Mouse (Mus musculus) stomach, embryonic 14.5 days (tissue): ENCODE results near the gene B3galnt2. TPM values are rescaled to one million over a fixed set of nuclear protein-coding genes. Genes with fewer than 3 reads are reported as not detected.
A peak's percentile ranks its signal among the peaks of the same experiment; 100 is the strongest.
"Not testable (repeated sequence)": the region's sequence is repeated elsewhere in the genome, so short reads cannot be mapped to it uniquely, and the experiment has no call there.

Source experiments
- ATAC-seq: fragments of 200-750 bp; cut with Nextera tagmentation; 2 replicates; pipeline ENCODE4 v1.8.0; 2017; ENCODE audit warnings: low read depth, moderate TSS enrichment; ENCODE audit not compliant: insufficient number of reproducible peaks, insufficient read depth, low FRiP score
- H3K27ac ChIP-seq: fragments of 300-500 bp; sonication (generic); 2 replicates; pipeline ENCODE4 v1.5.1; 2014; ENCODE audit warnings: mild to moderate bottlenecking, low read length, moderate library complexity, mixed read lengths
- H3K27me3 ChIP-seq: fragments of 300-500 bp; sonication (generic); 2 replicates; pipeline ENCODE4 v1.6.1; 2014; ENCODE audit warnings: low read length, control low read depth, mixed read lengths; ENCODE audit not compliant: control insufficient read depth, insufficient read depth
- H3K36me3 ChIP-seq: fragments of 300-500 bp; sonication (generic); 2 replicates; pipeline ENCODE4 v1.6.1; 2014; ENCODE audit warnings: mild to moderate bottlenecking, control low read depth, low read length, moderate library complexity, mixed read lengths; ENCODE audit not compliant: control insufficient read depth, insufficient read depth
- H3K4me1 ChIP-seq: fragments of 300-500 bp; sonication (generic); 2 replicates; pipeline ENCODE4 v1.6.1; 2014; ENCODE audit warnings: low read length, control low read depth, mixed read lengths; ENCODE audit not compliant: control insufficient read depth, insufficient read depth
- H3K4me2 ChIP-seq: fragments of 300-500 bp; sonication (generic); replicated peaks from 2 replicates; pipeline ENCODE4 v1.6.1; 2014; ENCODE audit warnings: low read depth, low read length, control low read depth
- H3K4me3 ChIP-seq: fragments of 300-500 bp; sonication (generic); 2 replicates; pipeline ENCODE4 v1.5.1; 2014; ENCODE audit warnings: low read depth, low read length, control low read depth
- H3K9ac ChIP-seq: fragments of 300-500 bp; sonication (generic); replicated peaks from 2 replicates; pipeline ENCODE4 v1.6.1; 2014; ENCODE audit warnings: low read depth, mild to moderate bottlenecking, control low read depth, low read length, moderate library complexity, mixed read lengths
- H3K9me3 ChIP-seq: fragments of 300-500 bp; sonication (generic); 2 replicates; pipeline ENCODE4 v1.6.1; 2016; ENCODE audit warnings: low read depth, low read length, control low read depth; ENCODE audit not compliant: control insufficient read depth
- WGBS: fragments of 180-500 bp; shearing (Covaris S2); extraction: QIAGEN DNeasy Blood & Tissue Kit; methylation state at CpG from one replicate; pipeline ENCODE4 v1.1.7; 2014; 5-methylcytosine and 5-hydroxymethylcytosine counted together
- polyA plus RNA-seq: library from polyadenylated mRNA; unstranded; fragments of >200 nt; fragmentation: Nextera tagmentation; extraction: Ambion mirVana; gene quantifications from 2 replicates; pipeline ENCODE4 v1.2.1, GENCODE M21; 2014

Gene B3galnt2
- polyA plus RNA-seq, 1 experiment from 2014 or later: 45.6 TPM

DNA sequence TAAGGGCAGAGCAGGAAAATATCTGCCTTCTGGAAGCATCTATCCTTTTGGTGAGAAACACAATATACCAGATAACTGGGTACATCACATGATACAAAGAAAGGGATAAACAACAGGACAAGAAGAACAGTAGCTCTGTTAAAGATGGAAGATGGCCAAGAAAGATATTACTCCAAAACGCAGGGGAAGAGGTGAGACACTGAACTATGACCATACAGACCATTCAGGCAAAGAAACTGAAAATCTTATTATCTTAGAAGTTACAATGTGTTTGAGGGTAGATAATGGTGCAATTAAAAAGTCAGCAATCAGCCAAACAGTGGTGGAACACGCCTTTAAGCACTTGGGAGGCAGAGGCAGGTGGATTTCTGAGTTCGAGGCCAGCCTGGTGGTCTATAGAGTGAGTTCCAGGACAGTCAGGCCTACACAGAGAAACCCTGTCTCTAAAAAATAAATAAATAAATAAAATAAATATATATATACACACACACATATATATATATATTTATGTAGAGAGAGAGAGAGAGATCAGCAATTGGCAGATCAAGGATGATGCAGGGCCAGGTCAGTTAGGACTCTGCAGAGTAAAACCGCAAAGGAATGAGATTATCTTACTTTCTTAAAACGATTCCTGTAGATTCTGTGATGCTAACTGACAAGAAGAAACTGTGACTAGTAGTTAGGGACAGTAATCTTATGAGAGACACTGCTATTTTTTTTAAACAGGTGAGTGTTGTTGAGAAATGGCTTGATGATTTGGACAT, 79.2 kb downstream of the B3galnt2 start:
- WGBS: 86% methylated on average over 5 of the region's 5 CpGs
- Histone ChIP-seq H3K4me1 (0 out of 2 replicates have a peak, but pooled peaks cover 2% of the 10 kb centered on the region), H3K4me2 (no peak overlapping the region), H3K9me3 (no peaks in the 10 kb centered on the region), H3K27ac (no peak overlapping the region), H3K27me3 (no peaks in the 10 kb centered on the region), H3K9ac (no peak overlapping the region), H3K4me3 (no peak overlapping the region), H3K36me3 (peaks cover 3% of the 10 kb centered on the region; the same call in 1 of the 2 replicates)
- no peak for ATAC-seq

GRCm38 (mm10) chr13:14034073-14034348, 79.7 kb downstream of the B3galnt2 start:
- no peaks in the 10 kb centered on the region for H3K27me3 ChIP-seq
- no peak overlapping the region for H3K27ac ChIP-seq
- no peak overlapping the region for H3K4me2 ChIP-seq
- no peaks in the 10 kb centered on the region for H3K9me3 ChIP-seq
- H3K36me3 ChIP-seq: peaks cover 2% of the 10 kb centered on the region; the same call in 1 of the 2 replicates
- H3K4me3 ChIP-seq: no peak overlapping the region
- ATAC-seq: 0 out of 2 replicates have a peak, but pooled peaks have one; percentile 33
- H3K9ac ChIP-seq: no peak overlapping the region
- 0 out of 2 replicates have a peak, but pooled peaks cover 4% of the 10 kb centered on the region for H3K4me1 ChIP-seq

DNA sequence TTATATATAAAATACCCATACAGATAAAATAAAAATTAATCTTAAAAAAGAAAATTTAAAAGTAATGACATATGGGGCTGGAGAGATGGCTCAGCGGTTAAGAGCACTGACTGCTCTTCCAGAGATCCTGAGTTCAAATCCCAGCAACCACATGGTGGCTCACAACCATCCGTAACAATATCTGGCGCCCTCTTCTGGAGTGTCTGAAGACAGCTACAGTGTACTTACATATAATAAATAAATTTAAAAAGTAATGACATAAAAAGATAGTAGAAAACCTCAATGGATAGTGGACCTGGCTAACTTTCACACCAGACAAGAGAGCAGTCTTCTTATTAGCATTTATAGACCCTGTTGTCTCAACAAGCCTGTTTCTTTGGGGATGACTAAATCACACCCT, 81.1 kb downstream of the B3galnt2 start:
- H3K9ac ChIP-seq, H3K4me1 ChIP-seq, H3K27ac ChIP-seq, H3K36me3 ChIP-seq, H3K4me2 ChIP-seq, ATAC-seq, H3K9me3 ChIP-seq, H3K4me3 ChIP-seq, H3K27me3 ChIP-seq: not testable (repeated sequence)
- 89% methylated on average over 3 of the region's 3 CpGs for WGBS

DNA sequence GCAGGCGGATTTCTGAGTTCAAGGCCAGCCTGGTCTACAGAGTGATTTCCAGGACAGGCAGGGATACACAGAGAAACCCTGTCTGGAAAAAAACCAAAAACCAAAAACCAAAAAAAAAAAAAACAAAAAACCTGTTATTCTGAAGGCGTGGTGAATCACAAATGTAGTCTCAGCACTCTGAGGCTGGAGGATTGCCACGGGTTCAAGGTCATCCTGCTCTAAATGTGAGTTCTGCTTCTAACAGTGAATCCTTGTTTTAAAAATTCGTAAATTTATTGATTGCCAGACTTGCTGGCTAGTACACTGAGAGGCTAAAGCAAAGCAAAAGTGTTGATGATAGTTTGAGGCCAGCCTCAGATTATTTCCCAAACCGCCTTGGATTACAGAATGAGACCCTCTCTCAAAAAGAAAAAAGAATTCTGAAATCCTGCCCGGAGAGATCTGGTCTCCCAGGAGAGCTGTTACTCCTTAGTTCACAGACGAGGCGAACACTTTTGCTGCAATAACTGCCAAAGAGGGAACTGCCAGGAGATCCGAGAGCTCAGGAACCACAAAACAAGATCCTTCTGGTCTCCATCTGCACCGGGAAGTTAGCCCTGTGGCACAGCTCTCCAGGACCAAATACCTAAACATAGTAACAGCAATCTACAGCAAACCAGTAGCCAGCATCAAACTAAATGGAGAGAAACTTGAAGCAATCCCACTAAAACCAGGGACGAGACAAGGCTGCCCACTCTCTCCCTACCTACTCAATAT, 81.8 kb downstream of the B3galnt2 start:
- ATAC-seq: no peak
- no peaks in the 10 kb centered on the region for H3K36me3 ChIP-seq
- H3K4me2 ChIP-seq: no peak overlapping the region
- 0 out of 2 replicates have a peak, but pooled peaks cover 4% of the 10 kb centered on the region for H3K4me1 ChIP-seq
- no peak overlapping the region for H3K27ac ChIP-seq
- H3K4me3 ChIP-seq: no peak overlapping the region
- no peaks in the 10 kb centered on the region for H3K9me3 ChIP-seq
- no peaks in the 10 kb centered on the region for H3K27me3 ChIP-seq
- 91% methylated on average over 11 of the region's 11 CpGs for WGBS
- H3K9ac ChIP-seq: no peak overlapping the region

DNA sequence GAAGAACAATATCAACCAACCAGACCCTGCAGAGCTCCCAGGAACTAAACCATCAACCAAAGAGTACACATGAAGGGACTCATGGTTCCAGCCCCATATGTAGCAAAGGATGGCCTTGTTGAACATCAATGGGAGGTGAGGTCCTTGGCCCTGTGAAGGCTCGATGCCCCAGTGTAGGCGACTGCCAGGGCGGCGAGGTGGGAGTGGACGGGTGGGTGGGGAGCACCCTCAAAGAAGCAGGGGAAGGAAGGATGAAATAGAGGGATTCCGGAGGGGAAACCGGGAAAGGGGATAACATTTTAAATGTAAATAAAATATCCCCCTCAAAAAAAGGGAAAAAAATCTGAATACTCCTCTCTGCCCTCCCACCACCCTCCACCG, 84.6 kb downstream of the B3galnt2 start:
- H3K27me3 ChIP-seq: no peaks in the 10 kb centered on the region
- H3K9ac ChIP-seq: peak overlapping the region; percentile 63
- no peaks in the 10 kb centered on the region for H3K36me3 ChIP-seq
- 3% methylated on average over 8 of the region's 8 CpGs for WGBS
- 0 out of 2 replicates have a peak, but pooled peaks cover 4% of the 10 kb centered on the region for H3K4me1 ChIP-seq
- H3K9me3 ChIP-seq: no peaks in the 10 kb centered on the region
- peak overlapping the region; percentile 48 for H3K4me3 ChIP-seq
- ATAC-seq: no peak
- H3K27ac ChIP-seq: peak overlapping the region; percentile 86; the same call in 1 of the 2 replicates
- peak overlapping the region; percentile 90 for H3K4me2 ChIP-seq

DNA sequence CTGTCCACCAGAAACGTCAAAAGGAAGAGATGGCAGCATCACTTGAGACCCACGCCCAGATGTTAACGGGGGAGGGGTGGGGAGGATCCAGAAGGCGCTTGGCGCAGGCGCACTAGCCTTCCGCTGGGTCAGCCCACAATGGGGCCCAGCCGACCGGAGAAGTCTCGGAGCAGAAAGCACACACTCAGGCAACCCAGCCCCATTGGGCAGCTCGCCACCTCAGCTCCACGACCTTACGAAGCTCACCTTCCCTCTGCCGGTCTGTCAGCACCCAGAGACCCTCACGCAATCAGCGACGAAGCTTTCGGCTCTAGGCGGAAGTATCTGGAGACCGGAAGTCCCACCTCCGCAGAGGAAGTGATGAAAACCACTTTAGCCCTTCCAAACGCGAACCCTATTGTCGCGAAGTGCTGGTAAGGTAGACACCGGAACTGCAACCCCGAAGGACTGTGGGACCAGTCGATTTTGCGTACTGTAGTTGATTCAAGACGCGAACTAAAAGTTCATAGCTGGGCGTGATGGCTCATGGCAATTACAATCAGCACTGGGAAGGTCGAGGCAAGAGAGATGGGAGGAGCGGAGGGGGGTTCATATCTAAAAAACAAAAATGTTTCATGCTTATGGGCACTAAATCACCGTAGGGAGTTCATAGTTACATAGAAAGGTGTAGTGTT, 85.2 kb downstream of the B3galnt2 start, which contains the start of gene Tbce:
TSS of gene Tbce (minus strand) at position 347 of the 674 bp plus-strand sequence.
- peak within 1 kb of the TSS; percentile 86 for H3K27ac ChIP-seq
- no peaks in the 10 kb centered on the region for H3K27me3 ChIP-seq
- peak; percentile 94 for ATAC-seq
- peak within 1 kb of the TSS; percentile 48 for H3K4me3 ChIP-seq
- under 1% methylated on average over 35 of the region's 35 CpGs for WGBS
- H3K36me3 ChIP-seq: no peaks in the 10 kb centered on the region
- peak within 1 kb of the TSS; percentile 90 for H3K4me2 ChIP-seq
- 0 out of 2 replicates have a peak, but pooled peaks cover 4% of the 10 kb centered on the region for H3K4me1 ChIP-seq
- peak within 1 kb of the TSS; percentile 63 for H3K9ac ChIP-seq
- no peaks in the 10 kb centered on the region for H3K9me3 ChIP-seq

DNA sequence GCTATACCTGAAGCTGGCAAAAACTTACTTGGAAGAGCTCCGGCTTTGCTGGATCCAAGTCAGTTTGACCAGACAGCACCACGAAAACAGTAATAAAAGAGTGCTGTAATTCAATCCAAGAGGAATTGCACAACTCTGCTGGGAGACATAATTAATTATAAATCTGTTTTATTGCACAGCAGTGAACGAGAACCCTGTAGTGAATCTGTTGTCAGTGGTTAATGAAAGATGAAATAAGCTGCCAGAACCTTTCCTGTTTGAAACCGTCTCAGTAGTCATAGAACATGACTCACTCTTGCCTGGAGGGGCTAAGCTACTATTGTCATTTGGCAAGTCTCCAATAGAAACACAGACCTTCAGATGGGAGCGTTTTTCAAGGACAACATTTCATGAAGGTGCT, 85.9 kb downstream of the B3galnt2 start:
- Histone ChIP-seq H3K4me1 (0 out of 2 replicates have a peak, but pooled peaks cover 4% of the 10 kb centered on the region), H3K4me3 (peak overlapping the region; percentile 48), H3K4me2 (peak overlapping the region; percentile 76), H3K27ac (peak overlapping the region; percentile 86; the same call in 1 of the 2 replicates), H3K36me3 (no peaks in the 10 kb centered on the region), H3K27me3 (no peaks in the 10 kb centered on the region), H3K9me3 (no peaks in the 10 kb centered on the region), H3K9ac (peak overlapping the region; percentile 63; the same call in 1 of the 2 replicates)
- 31% methylated on average over 5 of the region's 5 CpGs for WGBS
- no peak for ATAC-seq

- Histone ChIP-seq H3K4me2 (no peak overlapping the region), H3K9me3 (no peaks in the 10 kb centered on the region), H3K27ac (no peak overlapping the region), H3K27me3 (no peaks in the 10 kb centered on the region), H3K4me3 (no peak overlapping the region), H3K36me3 (peaks cover 4% of the 10 kb centered on the region), H3K4me1 (no peaks in the 10 kb centered on the region), H3K9ac (no peak overlapping the region)
- no peak for ATAC-seq
These were observed 89.6 kb downstream of the B3galnt2 start for GRCm38 (mm10) chr13:14043851-14044250.
